Mouse (Mus musculus): ENCODE measurements around the gene Vmn2r12.
"Not testable (repeated sequence)": the region's sequence is repeated elsewhere in the genome, so short reads cannot be mapped to it uniquely, and the experiment has no call there.

- not testable (repeated sequence) for TF ChIP-seq POLR2A (IDR thresholded peaks at IDR 0.05; ENCODE audit: control insufficient read depth in 1 of 2, insufficient read depth in 1 of 2, low read depth in 1 of 2, low read length in 2 of 2, poor library complexity in 1 of 2); RAD21 (IDR thresholded peaks at IDR 0.05; ENCODE audit: low read depth, low read length); CTCF (IDR thresholded peaks at IDR 0.05 in 2 of 3, conservative IDR thresholded peaks at IDR 0.05 in 1 of 3; ENCODE audit: control insufficient read depth in 1 of 3, insufficient read depth in 1 of 3, low read depth in 2 of 3, low read length in 3 of 3, poor library complexity in 1 of 3, severe bottlenecking in 1 of 3); EP300 (IDR thresholded peaks at IDR 0.05; ENCODE audit: low read depth in 1 of 2, low read length in 2 of 2); TBP (IDR thresholded peaks at IDR 0.05; ENCODE audit: low read depth, low read length); NELFE (IDR thresholded peaks at IDR 0.05; ENCODE audit: low read depth, low read length); NRF1 (IDR thresholded peaks at IDR 0.05; ENCODE audit: insufficient read depth, low read depth, low read length, poor library complexity, severe bottlenecking); SIN3A (IDR thresholded peaks at IDR 0.05; ENCODE audit: low read length); KAT2A (conservative IDR thresholded peaks at IDR 0.05; ENCODE audit: low read depth, low read length); MXI1 (IDR thresholded peaks at IDR 0.05; ENCODE audit: low read depth, low read length); MYC (IDR thresholded peaks at IDR 0.05; ENCODE audit: low read depth, low read length); SMC3 (IDR thresholded peaks at IDR 0.05; ENCODE audit: low read depth, low read length)
These were observed 38.3 kb downstream of the Vmn2r12 start, which contains the start of gene Vmn2r11 for GRCm38 (mm10) chr5:109059469-109059868.
